Mouse (Mus musculus) heart, postnatal 4 days (tissue): ENCODE measurements at regions not wholly inside any gene's neighbourhood (a gene's known extent, or its start where the extent isn't known, plus 50 kb on each side); places are given as distances from the start of the nearest gene placed in this dataset.

Experiments
- DNase-seq: peaks from one replicate; pipeline ENCODE4 v3.0.0; 2021

DNA sequence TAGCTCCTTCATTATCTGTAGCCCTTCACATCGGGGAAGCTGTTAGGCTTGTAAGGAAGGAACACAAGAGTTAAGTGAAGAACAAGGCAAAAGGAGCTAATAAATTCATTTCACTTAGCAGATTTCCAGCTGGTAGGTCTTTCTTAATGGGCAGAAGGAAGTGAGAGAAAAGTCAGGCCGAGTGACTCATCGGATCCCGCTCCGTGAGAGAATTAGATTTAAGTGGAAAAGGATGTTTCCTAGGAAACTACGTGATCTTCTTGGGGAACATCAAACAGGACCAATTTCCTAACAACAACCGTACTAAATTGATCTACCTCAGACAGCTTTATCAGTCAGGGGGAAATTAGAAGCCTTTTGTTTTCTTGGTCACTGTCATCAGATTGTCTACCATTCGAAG is 625.4 kb upstream of the Arpp21 start:
- DNase-seq, result no peak

DNA sequence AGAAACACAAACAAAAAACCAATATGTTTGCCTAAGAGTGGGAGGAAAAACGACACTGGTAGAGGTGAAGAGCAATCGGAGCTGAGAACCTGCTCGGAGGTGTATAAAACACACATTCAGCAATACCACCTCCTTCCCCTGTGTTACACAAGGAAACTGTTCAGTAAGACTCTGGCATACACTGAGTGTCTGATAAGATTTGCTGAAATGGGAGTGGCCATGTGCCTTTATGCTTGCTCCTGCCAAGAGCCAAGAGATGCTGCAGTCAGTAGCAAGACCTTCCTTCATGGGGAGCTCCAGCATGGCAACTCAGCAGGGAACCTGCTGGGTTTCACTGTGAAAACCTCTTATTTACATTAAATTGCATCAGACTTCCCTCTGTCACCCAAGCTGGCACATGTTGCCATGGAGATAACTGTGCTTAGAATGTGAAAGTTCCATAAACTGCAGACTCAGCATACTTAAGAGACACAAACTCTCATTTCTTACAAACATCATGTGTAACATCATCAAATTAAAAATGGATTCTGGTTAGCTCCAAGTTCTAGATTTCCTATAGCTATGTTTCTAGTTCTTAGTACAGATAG is 624.7 kb upstream of the Arpp21 start:
- DNase-seq, result no peak

DNA sequence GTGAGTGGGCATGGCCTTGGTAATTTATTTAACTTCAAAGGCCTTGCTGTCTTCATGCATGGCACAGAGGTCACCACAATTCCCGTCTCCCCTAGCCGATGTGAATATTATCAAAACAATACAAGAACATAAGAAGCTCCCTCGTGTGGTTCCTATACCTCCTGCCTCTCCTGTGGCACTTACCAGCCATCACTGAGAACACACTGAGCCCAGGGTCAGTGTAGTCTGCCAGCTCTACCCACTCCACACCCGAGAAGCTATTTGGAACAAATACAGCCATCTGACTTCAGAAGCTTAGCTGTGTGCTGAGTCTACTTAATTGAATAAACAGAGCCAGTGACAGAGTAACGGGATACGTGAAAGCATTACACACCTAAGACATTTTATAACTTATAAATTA is 605.7 kb upstream of the Arpp21 start:
- DNase-seq, result no peak

DNA sequence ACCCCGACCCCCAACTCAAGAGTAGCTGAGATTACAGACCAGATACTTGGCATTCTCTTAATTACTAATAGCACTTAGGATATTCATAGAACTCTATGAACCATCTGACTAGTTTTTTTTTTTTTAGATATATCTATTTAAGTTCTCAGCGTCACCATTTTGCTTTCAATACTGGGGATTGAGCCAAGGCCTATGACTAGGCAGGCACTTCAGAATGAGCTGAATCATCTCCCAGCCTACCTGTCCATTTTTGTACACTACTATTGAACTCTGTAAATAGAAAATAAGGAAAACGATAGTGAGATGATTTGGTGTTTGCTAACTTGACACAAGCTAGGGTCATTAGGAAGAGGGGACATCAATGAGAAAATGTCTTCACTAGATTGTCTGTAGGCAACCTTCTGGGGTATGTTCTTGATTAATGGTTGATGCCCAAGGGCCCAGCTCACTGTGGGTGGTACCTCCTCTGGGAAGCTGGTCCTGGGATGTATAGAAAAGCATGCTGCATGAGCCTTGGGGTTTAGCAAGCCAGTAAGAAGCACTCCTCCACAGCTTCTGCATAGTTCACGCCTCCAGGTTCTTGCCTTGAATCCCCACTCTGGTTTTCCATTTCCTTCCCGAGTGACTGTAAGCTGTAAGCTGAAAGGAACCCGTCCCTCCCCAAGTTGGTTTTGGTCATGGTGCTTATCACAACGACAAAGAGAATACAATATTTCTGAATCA is 603.5 kb upstream of the Arpp21 start:
- DNase-seq, result no peak

DNA sequence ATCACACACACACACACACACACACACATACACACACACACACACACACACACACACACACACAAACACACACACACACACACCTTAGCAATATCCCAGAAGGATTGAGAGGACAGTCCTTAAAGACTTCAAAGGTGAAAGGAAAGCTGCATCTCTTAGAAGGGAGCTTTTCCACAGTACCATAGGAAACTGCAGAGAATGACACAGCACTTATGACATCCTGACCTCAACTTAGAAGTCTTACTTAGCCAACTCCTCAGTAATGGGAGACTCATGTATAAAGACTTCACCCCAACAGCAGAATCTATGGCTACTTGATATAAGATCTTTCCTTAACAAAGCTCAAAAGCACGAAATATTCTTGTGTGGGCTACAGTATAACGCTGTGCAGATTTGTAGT is 601.8 kb upstream of the Arpp21 start:
- no peak for DNase-seq

DNA sequence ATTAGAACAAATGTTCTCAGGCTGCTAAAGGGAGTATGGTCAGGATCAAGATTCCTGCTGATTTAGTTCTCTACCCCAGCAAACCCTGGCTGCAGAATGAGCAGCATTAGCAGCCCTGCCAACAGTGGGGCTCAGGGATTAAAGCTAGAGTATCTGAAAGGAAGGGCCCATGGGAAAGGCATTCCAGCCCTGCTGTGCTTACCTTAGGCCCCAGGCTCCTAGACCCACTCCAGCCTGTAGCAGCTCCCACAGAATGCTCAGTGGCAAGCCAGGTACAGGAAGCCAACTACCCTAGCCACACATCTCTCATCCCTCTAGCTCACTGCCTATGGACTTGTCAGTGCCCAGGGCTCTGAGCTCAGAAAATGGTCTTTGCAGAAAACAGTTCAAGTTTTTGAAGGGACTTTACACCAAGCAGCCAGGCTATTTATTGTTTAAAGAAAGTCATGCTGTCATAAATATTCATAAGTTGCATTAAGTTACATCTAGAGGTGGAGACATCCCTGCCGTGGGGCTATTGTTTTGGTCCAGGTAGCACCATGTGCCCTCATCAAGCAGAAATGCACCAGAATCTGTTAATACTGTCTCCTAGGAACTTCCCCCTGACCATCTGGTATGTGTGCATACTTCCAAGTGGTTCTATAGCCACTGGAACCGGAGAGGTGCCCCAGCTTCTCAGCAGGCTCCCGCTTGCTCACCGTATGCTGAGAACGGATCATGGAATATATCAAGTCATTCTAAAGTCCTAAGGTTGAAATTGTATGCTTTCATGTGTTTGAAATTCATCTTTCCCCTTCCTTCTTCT is 598.9 kb upstream of the Arpp21 start:
- DNase-seq, result no peak

DNA sequence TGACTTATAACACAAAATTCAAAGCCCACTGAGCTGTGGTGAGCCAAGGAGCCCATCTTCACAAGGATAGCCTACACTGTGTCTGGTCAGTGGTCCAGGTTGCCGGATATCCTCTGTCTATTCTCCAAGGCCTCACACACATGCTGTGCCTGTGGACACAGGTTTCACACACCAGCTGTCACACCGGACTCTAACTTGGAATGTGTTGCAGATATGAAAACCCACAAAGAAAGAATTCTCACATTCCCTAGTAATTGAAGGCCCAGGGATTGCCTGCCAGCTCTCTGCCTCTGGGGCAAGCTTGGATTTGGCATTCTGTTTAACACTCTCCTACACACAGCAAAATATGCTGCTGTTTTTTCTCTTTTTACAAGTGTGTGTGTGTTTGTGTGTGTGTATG is 595.4 kb upstream of the Arpp21 start:
- no peak for DNase-seq

DNA sequence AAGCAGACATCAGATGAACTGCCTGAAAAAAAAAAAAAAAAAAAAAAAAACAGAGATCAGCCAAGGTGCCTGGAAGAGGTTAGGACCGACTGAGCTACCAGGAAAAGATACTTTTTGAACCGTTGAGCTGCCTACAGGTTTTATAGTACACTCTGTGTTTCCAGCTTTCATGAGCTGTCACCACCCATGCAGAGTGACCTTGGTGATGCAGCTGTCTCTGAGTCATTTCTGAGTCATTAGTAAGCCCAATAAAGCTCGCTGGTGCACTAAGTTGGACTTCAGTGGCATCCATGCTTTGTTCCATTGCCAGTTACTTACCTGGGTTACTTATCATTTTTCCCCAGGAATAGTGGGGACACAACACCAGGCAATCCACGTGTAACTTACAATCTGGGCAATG is 592.9 kb upstream of the Arpp21 start:
- DNase-seq, result no peak

DNA sequence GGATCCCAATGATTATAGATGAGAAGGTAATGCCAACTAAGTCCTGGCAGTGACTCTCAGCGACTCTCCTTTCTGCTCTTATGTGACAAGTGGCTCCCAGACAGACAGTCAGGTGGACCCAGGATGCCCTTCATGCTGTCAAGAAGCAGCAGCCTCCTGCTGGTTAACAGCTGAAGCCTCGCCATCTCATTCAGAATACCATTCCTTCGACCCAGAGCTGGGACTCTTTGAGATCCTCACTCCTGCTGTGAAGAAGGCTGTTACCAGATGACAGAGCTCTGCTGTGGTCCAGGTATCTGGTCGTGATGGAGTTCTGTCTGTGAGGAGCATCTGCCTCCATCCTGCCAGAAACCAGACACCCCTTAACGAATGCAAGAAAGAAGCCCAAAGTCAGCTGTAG is 590.9 kb upstream of the Arpp21 start:
- no peak for DNase-seq

DNA sequence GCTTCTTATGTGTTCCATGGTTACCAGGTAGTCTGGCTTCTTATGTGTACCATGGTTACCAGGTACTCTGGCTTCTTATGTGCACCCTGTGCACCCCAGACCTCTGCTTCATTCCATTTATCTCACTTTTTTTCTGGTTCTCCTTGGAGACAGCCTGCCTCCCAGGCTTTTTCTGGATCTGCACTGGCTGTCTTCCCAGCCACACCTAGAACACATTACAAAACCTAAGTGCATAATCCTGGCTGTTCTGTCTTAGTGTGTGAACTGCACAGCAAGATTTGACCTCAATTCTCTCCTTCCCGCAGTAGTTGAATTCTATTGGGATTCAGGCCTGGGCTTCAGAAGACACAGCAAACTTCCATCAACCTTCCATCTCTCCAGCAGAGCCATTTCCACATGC is 586.2 kb upstream of the Arpp21 start:
- no peak for DNase-seq

DNA sequence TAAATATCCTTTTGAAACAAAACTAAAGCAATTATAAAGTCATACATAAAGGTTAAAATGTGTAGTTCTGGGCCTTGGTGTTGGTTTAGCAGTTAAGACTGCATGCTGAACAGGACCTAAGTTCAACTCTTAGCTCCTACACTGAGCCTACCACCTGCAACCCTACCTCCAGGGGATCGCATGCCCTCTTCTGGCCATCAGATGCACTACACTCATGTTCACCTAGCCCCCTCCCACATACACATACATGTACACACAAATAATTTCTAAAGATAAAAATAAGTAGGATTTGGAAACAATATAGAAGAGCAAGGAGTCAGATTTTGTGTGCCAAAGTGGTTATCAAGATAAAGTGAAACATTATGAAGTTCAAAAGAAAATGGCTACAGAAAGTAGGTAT is 576.2 kb upstream of the Arpp21 start:
- no peak for DNase-seq

DNA sequence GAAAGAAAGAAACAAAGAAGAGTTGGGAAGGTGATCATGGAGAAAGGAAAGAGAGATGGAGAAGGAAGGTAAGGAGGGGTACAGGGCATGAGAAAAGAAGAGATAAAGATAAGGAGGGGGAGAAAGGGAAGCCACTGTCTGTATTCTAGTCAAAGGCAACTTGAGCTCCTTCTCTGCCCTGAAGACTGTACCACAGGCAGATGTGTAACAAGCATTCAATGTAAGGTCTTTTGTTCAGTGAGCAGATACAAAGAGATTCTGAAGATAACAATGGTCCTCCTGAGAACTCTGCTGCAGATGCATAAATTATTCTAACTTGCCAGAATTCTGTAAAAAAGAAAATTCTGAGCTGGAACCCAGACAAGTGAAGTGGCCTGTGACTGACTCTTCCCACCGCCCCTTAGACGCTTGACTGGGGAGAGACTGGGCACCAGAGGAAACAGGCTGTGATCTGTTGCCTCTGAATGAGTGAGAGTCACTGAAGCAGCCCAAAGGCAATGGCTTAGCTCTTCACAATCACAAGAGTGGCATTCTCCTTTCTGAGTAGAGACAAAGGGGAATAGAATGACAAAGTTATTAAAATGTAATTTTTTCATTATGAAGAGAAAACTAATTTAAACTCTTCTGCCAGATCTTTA is 564.0 kb upstream of the Arpp21 start:
- DNase-seq, result no peak

DNA sequence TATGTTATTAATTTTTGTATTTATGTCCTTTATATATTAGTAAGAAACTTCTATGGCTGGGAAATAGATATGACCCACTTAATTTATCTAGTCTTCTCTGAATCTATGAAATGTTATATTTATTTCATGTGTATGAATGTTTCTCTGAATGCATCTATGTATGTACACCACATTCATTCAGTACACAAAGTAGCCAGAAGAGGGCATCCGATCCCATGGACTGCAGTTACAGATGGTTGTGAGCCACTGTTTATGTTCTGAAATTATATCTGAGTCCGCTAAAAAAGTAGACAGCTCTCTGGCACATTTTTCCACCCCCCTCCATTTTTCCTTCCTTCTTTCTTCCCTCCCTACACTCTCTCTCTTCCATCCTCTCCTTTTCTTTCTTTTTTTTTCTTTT is 557.8 kb upstream of the Arpp21 start:
- no peak for DNase-seq

DNA sequence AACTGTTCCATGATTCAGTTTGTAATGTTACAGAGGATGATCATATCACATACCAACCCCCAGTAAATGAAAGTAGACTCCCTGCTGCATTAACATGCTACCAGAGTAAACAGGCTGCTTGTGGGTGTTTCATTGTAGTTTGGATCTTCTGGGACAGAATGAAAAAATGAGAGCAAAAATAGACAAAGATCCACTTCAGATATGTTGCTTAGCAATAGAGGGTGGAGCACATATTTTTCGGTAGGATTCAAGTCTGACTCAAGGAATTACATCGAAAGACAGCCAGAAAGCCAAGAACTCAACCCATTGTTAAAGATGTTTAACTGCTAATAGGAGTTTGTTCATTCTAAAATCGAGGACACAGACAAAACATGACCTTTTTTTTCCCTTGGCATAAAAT is 536.2 kb upstream of the Arpp21 start:
- no peak for DNase-seq

DNA sequence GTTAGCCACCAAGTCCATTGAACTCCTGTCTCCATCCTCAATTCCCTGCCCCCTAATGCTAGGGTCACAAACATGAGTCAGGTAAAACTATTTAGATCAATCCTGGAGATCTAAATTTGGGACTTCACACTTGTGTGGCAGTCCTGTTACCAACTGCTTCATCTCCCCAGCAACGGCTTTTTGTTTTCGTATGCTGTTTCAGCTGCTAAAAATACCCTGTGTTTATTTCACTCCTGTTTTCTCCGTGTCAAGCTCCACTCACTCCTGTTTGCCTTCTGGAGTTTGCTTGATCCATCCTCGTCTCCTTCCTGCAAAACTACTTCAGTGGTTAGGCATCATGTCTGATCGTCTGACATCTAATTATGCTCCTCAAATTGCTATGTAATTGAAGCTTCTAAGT is 508.9 kb upstream of the Arpp21 start:
- DNase-seq, result no peak

DNA sequence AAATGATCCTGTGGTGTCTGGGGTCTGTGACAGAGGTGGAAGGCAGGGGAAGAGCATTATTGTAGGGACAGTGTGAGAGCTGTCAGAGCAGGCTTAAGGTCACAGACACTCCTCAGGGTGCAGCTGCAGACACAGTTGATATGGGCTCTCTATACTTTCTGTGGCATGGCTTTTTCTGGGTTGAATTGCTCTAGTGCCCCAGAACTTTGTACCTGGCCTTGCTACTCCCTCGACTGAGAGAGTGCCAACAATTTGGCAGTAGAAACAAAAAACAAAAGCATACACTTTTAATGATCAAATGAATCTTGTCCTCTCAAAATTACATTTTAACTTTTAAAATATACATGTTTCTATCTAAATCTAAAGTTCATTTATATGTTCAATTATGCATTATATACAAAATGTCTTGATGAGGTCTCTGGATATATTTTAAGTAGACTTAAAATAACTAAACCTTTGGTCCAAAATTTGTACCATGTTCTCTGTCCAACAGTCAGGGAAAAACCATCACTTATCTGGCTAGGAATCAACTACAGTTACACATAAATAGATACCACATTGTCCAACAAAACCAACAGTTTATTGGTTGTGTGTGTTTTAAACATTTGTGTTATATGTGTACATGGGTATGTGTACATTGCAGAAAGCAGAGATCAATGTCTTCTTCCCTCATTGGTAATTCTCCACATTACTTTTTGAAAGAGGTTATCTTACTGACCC is 508.3 kb upstream of the Arpp21 start:
- DNase-seq, result no peak

DNA sequence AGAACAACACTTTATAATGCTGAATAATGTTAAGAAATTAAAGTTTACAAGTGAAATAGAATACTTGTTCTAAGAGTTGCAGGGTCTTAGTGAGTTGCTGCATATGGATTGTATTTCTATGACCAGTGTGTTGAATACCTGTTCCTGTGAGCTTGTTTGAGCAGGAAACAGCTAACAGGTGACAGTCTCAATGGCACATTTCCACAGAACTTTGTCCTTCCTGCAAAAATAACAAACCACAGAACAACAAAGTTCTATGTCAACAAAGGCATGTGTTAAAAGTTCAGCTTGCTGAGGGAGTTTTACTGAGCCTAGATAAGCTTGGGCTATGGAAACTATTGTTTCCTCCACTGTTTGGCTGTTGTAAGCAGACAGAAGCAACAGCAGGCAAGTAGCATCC is 500.0 kb upstream of the Arpp21 start:
- DNase-seq, result no peak

DNA sequence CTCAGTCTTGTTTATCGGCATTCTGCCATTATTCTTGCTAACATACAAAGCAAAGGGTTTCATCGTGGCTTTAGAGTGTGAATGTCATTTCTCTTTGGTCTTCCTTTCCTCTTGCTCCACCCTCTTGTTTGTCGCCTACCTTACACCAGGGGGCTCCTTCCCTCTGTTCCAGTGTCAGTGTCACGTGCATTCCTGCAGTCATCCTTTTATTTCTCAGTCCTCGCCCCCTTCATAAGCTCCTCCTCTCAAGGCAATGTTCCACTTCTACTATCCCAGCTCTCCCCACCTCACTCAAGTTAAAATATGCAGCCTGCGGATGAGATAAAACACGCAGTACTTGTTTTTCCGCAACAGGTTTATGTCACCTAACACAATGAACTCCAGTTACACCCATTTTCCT is 489.8 kb upstream of the Arpp21 start:
- peak; percentile 10 for DNase-seq

DNA sequence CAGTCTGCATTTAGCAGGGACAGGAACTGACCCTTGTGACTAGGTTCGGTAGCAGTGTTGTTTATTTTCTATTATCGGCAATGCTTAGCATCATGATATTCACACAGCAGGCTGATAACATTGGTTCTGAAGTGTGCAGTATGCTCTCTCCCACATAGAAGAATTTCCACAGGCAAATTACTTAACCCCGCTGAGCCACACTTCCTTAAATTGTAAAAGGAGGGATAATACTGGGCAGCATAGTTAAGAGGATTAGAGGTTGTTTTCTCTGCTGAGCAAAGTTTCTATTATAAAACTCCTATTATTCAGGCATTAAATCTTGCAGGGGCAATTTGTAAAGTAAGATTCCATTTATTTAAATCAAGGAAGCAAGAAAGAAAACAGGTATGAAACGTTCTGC is 489.4 kb upstream of the Arpp21 start:
- DNase-seq, result no peak

DNA sequence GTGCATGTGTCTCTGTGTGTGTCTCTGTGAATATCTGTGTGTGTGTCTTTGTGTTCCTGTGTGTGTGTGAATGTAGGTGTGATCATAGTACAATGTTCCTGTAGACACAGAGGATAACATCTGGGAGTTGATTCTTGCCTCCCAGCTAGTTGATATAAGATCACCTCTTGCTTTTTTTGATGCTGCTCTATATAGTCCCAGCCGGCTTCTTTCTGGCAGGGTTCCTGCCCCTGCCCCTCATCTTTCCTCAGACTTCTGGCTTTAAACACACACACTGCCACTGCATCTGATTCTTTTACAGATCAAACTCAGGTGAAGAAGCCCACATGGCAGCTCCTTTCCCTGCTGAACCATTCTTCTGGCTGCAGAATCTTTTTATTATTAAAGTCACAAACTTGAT is 487.6 kb upstream of the Arpp21 start:
- DNase-seq, result no peak

DNA sequence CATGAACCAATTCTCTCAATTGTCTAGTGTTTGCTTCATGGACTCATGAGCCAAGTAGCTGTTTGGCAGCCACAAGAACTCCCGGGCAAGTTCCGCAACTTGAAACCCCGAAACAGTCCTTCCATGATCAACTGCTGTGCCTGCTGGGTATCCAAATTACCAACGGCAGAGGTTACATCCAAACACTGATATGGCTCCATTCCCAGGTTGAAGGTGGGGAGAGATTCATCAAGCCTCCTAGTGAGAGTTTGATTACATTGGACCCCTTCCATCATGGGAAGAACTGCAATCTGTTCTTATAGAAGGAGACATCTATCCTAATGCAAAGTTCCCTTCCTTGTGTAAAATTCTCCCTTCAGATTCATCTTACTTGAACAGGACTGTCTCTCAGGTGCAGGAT is 486.8 kb upstream of the Arpp21 start:
- no peak for DNase-seq

DNA sequence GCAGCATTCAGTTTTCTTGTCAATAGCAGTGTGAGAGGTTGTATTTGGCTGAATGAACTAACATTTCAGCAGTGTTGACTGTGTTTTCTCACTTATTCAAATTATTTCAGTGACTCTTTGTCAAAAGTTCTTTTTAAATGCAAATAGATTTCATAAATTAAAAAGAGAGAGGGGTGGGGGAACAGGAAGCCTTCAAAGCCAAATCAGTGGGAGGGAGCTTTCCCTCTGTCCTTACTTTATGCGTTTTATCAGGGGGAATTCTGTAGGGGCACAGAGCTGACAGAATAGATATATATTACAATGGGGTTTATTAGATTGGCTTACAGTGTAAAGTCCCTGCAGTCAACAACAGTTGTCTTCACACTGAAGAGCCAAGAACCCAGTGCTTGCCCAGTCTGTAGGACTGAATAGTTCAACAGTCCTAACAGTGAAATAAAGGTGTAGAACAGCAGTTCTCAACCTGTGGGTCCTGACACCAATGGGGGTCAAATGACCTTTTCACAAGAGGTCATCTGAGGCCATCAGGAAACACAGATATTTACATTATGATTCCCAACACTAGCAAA is 479.5 kb upstream of the Arpp21 start:
- no peak for DNase-seq

DNA sequence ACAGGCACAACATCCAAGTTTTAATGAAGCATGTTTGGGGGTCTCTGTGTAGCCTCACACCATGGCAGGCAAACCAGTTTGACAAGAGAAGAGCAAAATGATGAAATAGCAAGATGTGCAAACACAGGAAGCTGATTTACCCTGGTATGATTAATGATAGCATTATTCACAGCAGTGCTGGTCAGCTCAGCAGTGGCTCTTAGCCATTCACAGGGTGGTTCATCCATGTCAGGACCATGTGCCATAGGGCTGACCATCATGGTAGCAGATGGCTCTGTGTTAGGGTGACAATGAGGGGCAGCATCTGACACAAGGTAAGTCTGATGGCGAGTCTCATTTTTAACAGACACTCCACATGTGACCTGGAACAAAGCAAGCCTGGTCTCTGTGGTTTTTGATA is 443.1 kb upstream of the Arpp21 start:
- DNase-seq, result no peak
